8 mouse cellular contexts compared by ENCODE assay signal in genomic region chr13:23571504-23572217, GRCm38 (mm10). TPM values are rescaled to one million over a fixed set of nuclear protein-coding genes. Genes with fewer than 3 reads are reported as not detected.
DNase-seq lines count a peak whose midpoint lies in the region; ATAC-seq and TF ChIP-seq lines count a peak whose summit lies in the region.
"Not testable (repeated sequence)": the region's sequence is repeated elsewhere in the genome, so short reads cannot be mapped to it uniquely, and the experiment has no call there.

No protein-coding gene starts in this region.

- ATAC-seq in forebrain, embryonic 14.5 days; hindbrain, embryonic 11.5 days (ENCODE audit: low FRiP score); kidney, postnatal 0 days (replicated peaks; ENCODE audit: low FRiP score, low read depth); liver, postnatal 0 days; midbrain, postnatal 0 days (ENCODE audit: low FRiP score); stomach, postnatal 0 days (ENCODE audit: low FRiP score, low TSS enrichment): not testable (repeated sequence)

- peak overlapping the region; percentile 69 for H3K4me3 ChIP-seq in E14TG2a.4 (replicated peaks; ENCODE audit: low read length)
- peak overlapping the region; percentile 46 for H3K4me3 ChIP-seq in forebrain, embryonic 14.5 days (ENCODE audit: low read depth, low read length)
- H3K4me3 ChIP-seq in hindbrain, embryonic 11.5 days (ENCODE audit: low read depth, low read length): peak overlapping the region; percentile 39
- H3K4me3 ChIP-seq in kidney, postnatal 0 days (replicated peaks; ENCODE audit: low read depth, low read length): peak overlapping the region; percentile 48
- peak overlapping the region; percentile 52 for H3K4me3 ChIP-seq in liver, postnatal 0 days (ENCODE audit: low read depth, low read length)
- peak overlapping the region; percentile 39 for H3K4me3 ChIP-seq in midbrain, postnatal 0 days (ENCODE audit: low read depth, low read length)
- peak overlapping the region; percentile 42 for H3K4me3 ChIP-seq in stomach, postnatal 0 days (ENCODE audit: low read depth, low read length)

- H3K4me2 ChIP-seq in forebrain, embryonic 14.5 days (ENCODE audit: low read length): peak overlapping the region; percentile 83
- peak overlapping the region; percentile 63 for H3K4me2 ChIP-seq in hindbrain, embryonic 11.5 days (replicated peaks; ENCODE audit: low read depth, low read length)
- H3K4me2 ChIP-seq in kidney, postnatal 0 days (ENCODE audit: low read length): peak overlapping the region; percentile 64
- H3K4me2 ChIP-seq in liver, postnatal 0 days (ENCODE audit: low read depth, low read length): peak overlapping the region; percentile 69
- H3K4me2 ChIP-seq in midbrain, postnatal 0 days (ENCODE audit: low read depth, low read length, poor library complexity, severe bottlenecking): peak overlapping the region; percentile 52
- H3K4me2 ChIP-seq in stomach, postnatal 0 days (replicated peaks; ENCODE audit: low read depth): peak overlapping the region; percentile 59

- H3K27ac ChIP-seq in forebrain, embryonic 14.5 days (ENCODE audit: low read depth, low read length): peak overlapping the region; percentile 93
- peak overlapping the region; percentile 94 for H3K27ac ChIP-seq in hindbrain, embryonic 11.5 days (ENCODE audit: low read depth, low read length)
- H3K27ac ChIP-seq in kidney, postnatal 0 days: peak overlapping the region; percentile 95
- peak overlapping the region; percentile 98 for H3K27ac ChIP-seq in liver, postnatal 0 days (ENCODE audit: low read depth)
- peak overlapping the region; percentile 86 for H3K27ac ChIP-seq in midbrain, postnatal 0 days (ENCODE audit: low read depth, low read length)
- H3K27ac ChIP-seq in stomach, postnatal 0 days (replicated peaks): peak overlapping the region; percentile 93

- H3K9ac ChIP-seq in forebrain, embryonic 14.5 days (ENCODE audit: low read length): peak overlapping the region; percentile 84
- H3K9ac ChIP-seq in hindbrain, embryonic 11.5 days (ENCODE audit: low read depth, low read length): peak overlapping the region; percentile 65
- H3K9ac ChIP-seq in kidney, postnatal 0 days (ENCODE audit: low read depth, low read length): peak overlapping the region; percentile 47
- H3K9ac ChIP-seq in liver, postnatal 0 days (replicated peaks): peak overlapping the region; percentile 80
- H3K9ac ChIP-seq in midbrain, postnatal 0 days (replicated peaks; ENCODE audit: low read length, poor library complexity, severe bottlenecking): peak overlapping the region; percentile 50; the same call in 1 of the 2 replicates
- peak overlapping the region; percentile 61 for H3K9ac ChIP-seq in stomach, postnatal 0 days (ENCODE audit: low read length)

- H3K4me1 ChIP-seq in E14TG2a.4 (replicated peaks; ENCODE audit: low read depth, low read length): peaks cover 16% of the 10 kb centered on the region
- peaks cover 23% of the 10 kb centered on the region for H3K4me1 ChIP-seq in forebrain, embryonic 14.5 days (ENCODE audit: control insufficient read depth, insufficient read depth, low read length)
- H3K4me1 ChIP-seq in hindbrain, embryonic 11.5 days (replicated peaks; ENCODE audit: control insufficient read depth, insufficient read depth, low read length); liver, postnatal 0 days (ENCODE audit: insufficient read depth); midbrain, postnatal 0 days (ENCODE audit: insufficient read depth, low read length); stomach, postnatal 0 days (replicated peaks; ENCODE audit: control insufficient read depth, insufficient read depth): not testable (repeated sequence)
- H3K4me1 ChIP-seq in kidney, postnatal 0 days (replicated peaks; ENCODE audit: insufficient read depth, low read length): peaks cover 12% of the 10 kb centered on the region; the same call in 1 of the 2 replicates

- H3K9me3 ChIP-seq in E14TG2a.4 (ENCODE audit: low read length); forebrain, embryonic 14.5 days (replicated peaks; ENCODE audit: control insufficient read depth, low read length); hindbrain, embryonic 11.5 days (ENCODE audit: control insufficient read depth, low read length); kidney, postnatal 0 days (replicated peaks; ENCODE audit: low read length); liver, postnatal 0 days (ENCODE audit: low read length); midbrain, postnatal 0 days (ENCODE audit: low read length); stomach, postnatal 0 days (ENCODE audit: control insufficient read depth, low read length): not testable (repeated sequence)

- not testable (repeated sequence) for H3K27me3 ChIP-seq in E14TG2a.4 (ENCODE audit: insufficient read depth, low read length); forebrain, embryonic 14.5 days (replicated peaks; ENCODE audit: control insufficient read depth, insufficient read depth, low read length); hindbrain, embryonic 11.5 days (ENCODE audit: control insufficient read depth, insufficient read depth, low read length); kidney, postnatal 0 days (ENCODE audit: insufficient read depth, low read length); liver, postnatal 0 days (ENCODE audit: insufficient read depth, low read length); midbrain, postnatal 0 days (ENCODE audit: insufficient read depth, low read length); stomach, postnatal 0 days (ENCODE audit: control insufficient read depth, insufficient read depth, low read length)

- not testable (repeated sequence) for H3K36me3 ChIP-seq in E14TG2a.4 (ENCODE audit: insufficient read depth, low read length); forebrain, embryonic 14.5 days (ENCODE audit: control insufficient read depth, insufficient read depth, low read length); hindbrain, embryonic 11.5 days (ENCODE audit: control insufficient read depth, insufficient read depth, low read length); kidney, postnatal 0 days (ENCODE audit: insufficient read depth, low read length); liver, postnatal 0 days (replicated peaks; ENCODE audit: insufficient read depth, low read length); midbrain, postnatal 0 days (ENCODE audit: insufficient read depth, low read length); stomach, postnatal 0 days (ENCODE audit: control insufficient read depth, insufficient read depth, low read length)

- 0 out of 2 replicates have a peak, but pooled peaks have one; percentile 14 for TF ChIP-seq EP300 in liver, postnatal 0 days (IDR thresholded peaks at IDR 0.05; ENCODE audit: low read depth)
- TF ChIP-seq EP300 in stomach, postnatal 0 days (optimal IDR thresholded peaks at IDR 0.05): not testable (repeated sequence)

- peak; percentile 68 for DNase-seq in embryo, embryonic 10 days (ENCODE audit: low spot score)
- DNase-seq in forebrain, embryonic 14.5 days (ENCODE audit: low spot score): peak; percentile 46
- peak; percentile 61 for DNase-seq in hindbrain, embryonic 11.5 days (ENCODE audit: low spot score)
- peak; percentile 48 for DNase-seq in kidney, postnatal 0 days (ENCODE audit: low spot score)
- not testable (repeated sequence) for DNase-seq in liver, postnatal 0 days; midbrain, postnatal 0 days (ENCODE audit: low spot score); stomach, postnatal 0 days (ENCODE audit: low spot score)

- not testable (repeated sequence) for TF ChIP-seq CTCF in E14TG2a.4 (conservative IDR thresholded peaks at IDR 0.05; ENCODE audit: low read length); kidney, postnatal 0 days (IDR thresholded peaks at IDR 0.05; ENCODE audit: low read depth); liver, postnatal 0 days (IDR thresholded peaks at IDR 0.05; ENCODE audit: low read depth); midbrain, postnatal 0 days (IDR thresholded peaks at IDR 0.05); stomach, postnatal 0 days (IDR thresholded peaks at IDR 0.05; ENCODE audit: low read depth)

- WGBS in forebrain, embryonic 14.5 days: under 1% methylated on average over 10 of the region's 34 CpGs
- WGBS in hindbrain, embryonic 11.5 days: 1% methylated on average over 8 of the region's 34 CpGs
- WGBS in kidney, postnatal 0 days: 1% methylated on average over 9 of the region's 34 CpGs
- WGBS in liver, postnatal 0 days (ENCODE audit: insufficient replicate concordance): under 1% methylated on average over 11 of the region's 34 CpGs
- WGBS in midbrain, postnatal 0 days: under 1% methylated on average over 8 of the region's 34 CpGs
- WGBS in stomach, postnatal 0 days: under 1% methylated on average over 9 of the region's 34 CpGs

RNA-seq across cellular contexts. Expression of gene Hist1h2bg, which starts 0.5 kb away (rescaled TPM):
- 2.3 and 4.3 TPM in 2 replicates for polyA plus RNA-seq in forebrain, embryonic 14.5 days (2014; fragmentation: Nextera tagmentation; extraction: Ambion mirVana)
- polyA plus RNA-seq in hindbrain, embryonic 11.5 days (2014; fragmentation: Nextera tagmentation; extraction: Ambion mirVana): 3.2 and 4.8 TPM in 2 replicates
- polyA plus RNA-seq in kidney, postnatal 0 days (2015; fragmentation: Nextera tagmentation; extraction: Ambion mirVana): 3.4 and 4.1 TPM in 2 replicates
- polyA plus RNA-seq in liver, postnatal 0 days (2015; fragmentation: Nextera tagmentation; extraction: Ambion mirVana): 6.1 and 7.8 TPM in 2 replicates
- 248 and 572 TPM in 2 replicates for total RNA-seq in midbrain, postnatal 0 days (2014; rRNA removed)
- polyA plus RNA-seq in midbrain, postnatal 0 days (2015; fragmentation: Nextera tagmentation; extraction: Ambion mirVana): 2.8 and 4.5 TPM in 2 replicates
- 4.9 and 10.5 TPM in 2 replicates for polyA plus RNA-seq in stomach, postnatal 0 days (2015; fragmentation: Nextera tagmentation; extraction: Ambion mirVana)

RNA-seq across cellular contexts. Expression of gene Hist1h2ae, which starts 0.6 kb away (rescaled TPM):
- 65.4 and 105 TPM in 2 replicates for polyA plus RNA-seq in forebrain, embryonic 14.5 days (2014; fragmentation: Nextera tagmentation; extraction: Ambion mirVana)
- 70.9 and 82.9 TPM in 2 replicates for polyA plus RNA-seq in hindbrain, embryonic 11.5 days (2014; fragmentation: Nextera tagmentation; extraction: Ambion mirVana)
- polyA plus RNA-seq in kidney, postnatal 0 days (2015; fragmentation: Nextera tagmentation; extraction: Ambion mirVana): 42.2 and 50.2 TPM in 2 replicates
- 62.4 and 66.0 TPM in 2 replicates for polyA plus RNA-seq in liver, postnatal 0 days (2015; fragmentation: Nextera tagmentation; extraction: Ambion mirVana)
- 76.7 and 98.8 TPM in 2 replicates for total RNA-seq in midbrain, postnatal 0 days (2014; rRNA removed)
- 4.5 and 5.9 TPM in 2 replicates for polyA plus RNA-seq in midbrain, postnatal 0 days (2015; fragmentation: Nextera tagmentation; extraction: Ambion mirVana)
- polyA plus RNA-seq in stomach, postnatal 0 days (2015; fragmentation: Nextera tagmentation; extraction: Ambion mirVana): 15.3 and 29.5 TPM in 2 replicates

RNA-seq across cellular contexts. Expression of gene Hist1h2bf, which starts 2.3 kb away (rescaled TPM):
- 1.2 and 3.9 TPM in 2 replicates for polyA plus RNA-seq in forebrain, embryonic 14.5 days (2014; fragmentation: Nextera tagmentation; extraction: Ambion mirVana)
- polyA plus RNA-seq in hindbrain, embryonic 11.5 days (2014; fragmentation: Nextera tagmentation; extraction: Ambion mirVana): 1.5 and 3.7 TPM in 2 replicates
- 3.4 TPM in 2 replicates for polyA plus RNA-seq in kidney, postnatal 0 days (2015; fragmentation: Nextera tagmentation; extraction: Ambion mirVana)
- 2.9 and 5.8 TPM in 2 replicates for polyA plus RNA-seq in liver, postnatal 0 days (2015; fragmentation: Nextera tagmentation; extraction: Ambion mirVana)
- 194 and 327 TPM in 2 replicates for total RNA-seq in midbrain, postnatal 0 days (2014; rRNA removed)
- 0.43 TPM in 1 of 2 replicates, not detected in the other for polyA plus RNA-seq in midbrain, postnatal 0 days (2015; fragmentation: Nextera tagmentation; extraction: Ambion mirVana)
- 1.1 and 3.2 TPM in 2 replicates for polyA plus RNA-seq in stomach, postnatal 0 days (2015; fragmentation: Nextera tagmentation; extraction: Ambion mirVana)

RNA-seq across cellular contexts. Expression of gene Hist1h2ad, which starts 2.5 kb away (rescaled TPM):
- 2.2 and 3.2 TPM in 2 replicates for polyA plus RNA-seq in forebrain, embryonic 14.5 days (2014; fragmentation: Nextera tagmentation; extraction: Ambion mirVana)
- polyA plus RNA-seq in hindbrain, embryonic 11.5 days (2014; fragmentation: Nextera tagmentation; extraction: Ambion mirVana): 1.0 and 2.9 TPM in 2 replicates
- polyA plus RNA-seq in kidney, postnatal 0 days (2015; fragmentation: Nextera tagmentation; extraction: Ambion mirVana): 0.27 and 0.76 TPM in 2 replicates
- 2.0 and 2.6 TPM in 2 replicates for polyA plus RNA-seq in liver, postnatal 0 days (2015; fragmentation: Nextera tagmentation; extraction: Ambion mirVana)
- 162 and 232 TPM in 2 replicates for total RNA-seq in midbrain, postnatal 0 days (2014; rRNA removed)
- not detected in 2 replicates for polyA plus RNA-seq in midbrain, postnatal 0 days (2015; fragmentation: Nextera tagmentation; extraction: Ambion mirVana)
- polyA plus RNA-seq in stomach, postnatal 0 days (2015; fragmentation: Nextera tagmentation; extraction: Ambion mirVana): 0.67 and 0.79 TPM in 2 replicates

RNA-seq across cellular contexts. Expression of gene Hist1h3d, which starts 3.9 kb away (rescaled TPM):
- polyA plus RNA-seq in forebrain, embryonic 14.5 days (2014; fragmentation: Nextera tagmentation; extraction: Ambion mirVana): 5.8 and 5.9 TPM in 2 replicates
- polyA plus RNA-seq in hindbrain, embryonic 11.5 days (2014; fragmentation: Nextera tagmentation; extraction: Ambion mirVana): 7.2 and 8.3 TPM in 2 replicates
- 2.6 and 4.2 TPM in 2 replicates for polyA plus RNA-seq in kidney, postnatal 0 days (2015; fragmentation: Nextera tagmentation; extraction: Ambion mirVana)
- polyA plus RNA-seq in liver, postnatal 0 days (2015; fragmentation: Nextera tagmentation; extraction: Ambion mirVana): 4.7 and 5.8 TPM in 2 replicates
- total RNA-seq in midbrain, postnatal 0 days (2014; rRNA removed): 49.8 and 92.5 TPM in 2 replicates
- polyA plus RNA-seq in midbrain, postnatal 0 days (2015; fragmentation: Nextera tagmentation; extraction: Ambion mirVana): 0.42 and 0.55 TPM in 2 replicates
- 1.7 and 4.2 TPM in 2 replicates for polyA plus RNA-seq in stomach, postnatal 0 days (2015; fragmentation: Nextera tagmentation; extraction: Ambion mirVana)
